Mouse (Mus musculus): ENCODE measurements around the gene St5.

GRCm38 (mm10) chr7:109707023-109707785 lies 3.8 kb upstream of the St5 start:
- TF ChIP-seq ZC3H11A (IDR thresholded peaks at IDR 0.05; ENCODE audit: borderline replicate concordance, low read depth, low read length) = peak; percentile 20; the same call in 1 of the 2 replicates
- no peak for TF ChIP-seq ZNF384 (IDR thresholded peaks at IDR 0.05; ENCODE audit: low read depth, low read length)
- no peak for TF ChIP-seq MAFK (IDR thresholded peaks at IDR 0.05; ENCODE audit: insufficient read depth, low read depth, low read length)
